Mouse (Mus musculus): Measurements from ENCODE around the gene Tedc1.
"Not testable (repeated sequence)": the region's sequence is repeated elsewhere in the genome, so short reads cannot be mapped to it uniquely, and the experiment has no call there.

- not testable (repeated sequence) for TF ChIP-seq CTCF (IDR thresholded peaks at IDR 0.05; ENCODE audit: extremely low read depth, insufficient read depth, insufficient read length, insufficient replicate concordance); POLR2A (IDR thresholded peaks at IDR 0.05; ENCODE audit: low read depth, low read length)
Measured at GRCm38 (mm10) chr12:113199132-113199531, 42.9 kb downstream of the Tedc1 start.

Measured in spleen, adult 2 months (tissue).